Mouse (Mus musculus): ENCODE measurements around the gene Acot5. TPM values are rescaled to one million over a fixed set of nuclear protein-coding genes. Genes with fewer than 3 reads are reported as not detected.

Acot5 gene
- polyA plus RNA-seq (2017; shearing (Covaris generic)), result not detected

DNA sequence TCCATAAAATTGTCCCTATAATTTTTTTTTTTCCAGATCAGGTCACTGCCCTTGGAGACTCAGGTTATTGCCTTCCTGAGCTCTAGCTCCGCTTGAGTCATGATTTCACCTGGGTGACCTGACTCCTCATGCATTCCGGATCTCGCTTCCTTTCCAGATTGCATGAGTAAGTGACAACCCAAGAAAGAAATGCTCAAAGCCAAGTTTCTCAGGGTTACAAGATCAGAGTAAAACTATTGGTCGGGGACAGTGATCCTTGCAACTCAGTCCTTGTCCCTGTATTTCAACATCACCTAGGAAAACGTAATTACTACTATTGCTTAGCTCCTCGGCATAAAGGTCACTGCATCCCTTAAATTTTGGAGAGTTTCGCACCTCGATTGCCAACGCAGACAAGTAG is at the start of gene Acot5:
TSS of gene Acot5 (plus strand) at position 340 of the 400 bp plus-strand sequence.

DNA sequence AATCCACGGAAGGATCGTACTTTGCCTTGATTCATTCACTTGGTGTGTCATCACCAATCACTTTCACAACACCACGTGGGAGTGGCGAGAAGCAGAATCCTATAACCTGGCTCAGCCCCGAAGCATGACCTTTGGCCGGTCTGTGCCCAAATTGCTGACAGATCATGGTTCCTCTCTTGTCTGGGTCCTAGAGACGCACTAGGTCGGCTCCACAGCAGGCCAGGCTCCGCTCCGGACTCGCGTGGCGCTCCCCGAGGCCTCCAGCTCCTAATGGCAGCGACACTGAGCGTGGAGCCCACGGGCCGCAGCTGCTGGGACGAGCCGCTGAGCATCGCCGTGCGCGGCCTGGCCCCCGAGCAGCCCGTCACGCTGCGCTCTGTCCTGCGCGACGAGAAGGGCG is 30.9 kb upstream of the Acot5 start, which contains the start of gene Acot4:
TSS of gene Acot4 (plus strand) at position 139 of the 400 bp plus-strand sequence.

DNA sequence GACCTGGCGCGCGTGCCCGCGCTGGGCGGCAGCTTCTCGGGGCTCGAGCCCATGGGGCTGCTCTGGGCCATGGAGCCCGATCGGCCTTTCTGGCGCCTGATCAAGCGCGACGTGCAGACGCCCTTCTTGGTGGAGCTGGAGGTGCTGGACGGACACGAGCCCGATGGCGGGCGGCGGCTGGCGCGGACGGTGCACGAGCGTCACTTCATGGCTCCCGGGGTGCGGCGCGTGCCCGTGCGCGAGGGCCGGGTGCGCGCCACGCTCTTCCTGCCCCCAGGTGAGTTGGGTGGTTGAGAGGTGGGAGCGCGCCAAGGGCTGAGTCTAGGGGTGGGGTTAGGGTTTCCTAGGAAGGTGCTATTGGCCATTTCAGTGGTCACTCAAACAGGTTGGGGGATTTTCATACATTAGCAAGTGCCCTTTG is 30.4 kb upstream of the Acot5 start, which contains the start of gene Gm49366:
TSS of gene Gm49366 (plus strand) at position 245 of the 421 bp plus-strand sequence.

DNA sequence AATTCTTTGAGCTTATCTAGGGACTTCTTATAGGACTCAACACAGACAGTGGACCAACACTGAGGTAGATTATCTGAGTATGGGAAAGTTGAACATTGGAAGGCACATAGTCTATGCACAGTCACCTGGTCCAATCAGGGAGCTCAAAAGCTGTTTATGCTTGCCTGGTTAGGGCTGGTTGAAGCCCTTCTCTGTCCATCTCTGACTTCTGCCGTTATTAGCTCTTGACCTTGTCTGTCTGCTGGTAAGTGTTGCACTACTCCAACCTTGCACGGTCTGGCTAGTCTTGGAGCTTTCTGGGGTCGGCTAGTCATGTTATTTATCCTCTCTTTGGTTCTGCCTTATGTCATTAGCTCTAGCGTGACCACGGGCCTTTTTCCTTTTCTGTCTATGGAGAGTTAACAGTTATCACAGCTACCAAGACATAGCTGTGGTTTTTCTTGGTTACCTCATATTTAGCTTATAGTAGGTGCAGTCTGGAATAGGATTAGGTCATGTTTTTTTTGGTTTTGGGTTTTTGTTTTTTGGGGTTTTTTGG is 17.1 kb upstream of the Acot5 start, which contains the start of gene Acot3:
TSS of gene Acot3 (plus strand) at position 208 of the 538 bp plus-strand sequence.

DNA sequence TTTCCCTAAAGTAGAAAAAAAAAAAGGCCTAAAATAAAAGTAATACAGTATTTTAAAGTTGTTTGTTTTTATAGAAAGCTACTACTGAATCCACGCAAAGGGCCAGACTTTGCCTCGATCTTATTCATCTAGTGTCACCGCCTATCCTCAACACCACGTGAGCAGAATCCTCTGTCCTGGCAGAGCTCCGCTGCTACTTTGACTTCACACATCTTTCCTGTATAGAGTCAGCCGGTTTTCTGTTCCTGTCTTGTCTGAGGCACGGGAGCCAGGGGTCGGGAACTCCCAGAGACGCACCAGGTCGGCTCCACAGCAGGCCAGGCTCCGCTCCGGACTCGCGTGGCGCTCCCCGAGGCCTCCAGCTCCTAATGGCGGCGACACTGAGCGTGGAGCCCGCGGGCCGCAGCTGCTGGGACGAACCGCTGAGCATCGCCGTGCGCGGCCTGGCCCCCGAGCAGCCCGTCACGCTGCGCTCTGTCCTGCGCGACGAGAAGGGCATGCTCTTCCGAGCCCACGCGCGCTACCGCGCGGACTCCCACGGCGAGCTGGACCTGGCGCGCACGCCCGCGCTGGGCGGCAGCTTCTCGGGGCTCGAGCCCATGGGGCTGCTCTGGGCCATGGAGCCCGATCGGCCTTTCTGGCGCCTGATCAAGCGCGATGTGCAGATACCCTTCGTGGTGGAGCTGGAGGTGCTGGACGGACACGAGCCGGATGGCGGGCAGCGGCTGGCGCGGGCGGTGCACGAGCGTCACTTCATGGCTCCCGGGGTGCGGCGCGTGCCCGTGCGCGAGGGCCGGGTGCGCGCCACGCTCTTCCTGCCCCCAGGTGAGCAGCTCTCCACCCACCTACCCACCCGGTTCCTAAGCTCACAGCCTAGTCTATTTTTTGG is 31.7 kb downstream of the Acot5 start, which contains the start of gene Acot6:
TSS of gene Acot6 (plus strand) at position 51 of the 889 bp plus-strand sequence.

DNA sequence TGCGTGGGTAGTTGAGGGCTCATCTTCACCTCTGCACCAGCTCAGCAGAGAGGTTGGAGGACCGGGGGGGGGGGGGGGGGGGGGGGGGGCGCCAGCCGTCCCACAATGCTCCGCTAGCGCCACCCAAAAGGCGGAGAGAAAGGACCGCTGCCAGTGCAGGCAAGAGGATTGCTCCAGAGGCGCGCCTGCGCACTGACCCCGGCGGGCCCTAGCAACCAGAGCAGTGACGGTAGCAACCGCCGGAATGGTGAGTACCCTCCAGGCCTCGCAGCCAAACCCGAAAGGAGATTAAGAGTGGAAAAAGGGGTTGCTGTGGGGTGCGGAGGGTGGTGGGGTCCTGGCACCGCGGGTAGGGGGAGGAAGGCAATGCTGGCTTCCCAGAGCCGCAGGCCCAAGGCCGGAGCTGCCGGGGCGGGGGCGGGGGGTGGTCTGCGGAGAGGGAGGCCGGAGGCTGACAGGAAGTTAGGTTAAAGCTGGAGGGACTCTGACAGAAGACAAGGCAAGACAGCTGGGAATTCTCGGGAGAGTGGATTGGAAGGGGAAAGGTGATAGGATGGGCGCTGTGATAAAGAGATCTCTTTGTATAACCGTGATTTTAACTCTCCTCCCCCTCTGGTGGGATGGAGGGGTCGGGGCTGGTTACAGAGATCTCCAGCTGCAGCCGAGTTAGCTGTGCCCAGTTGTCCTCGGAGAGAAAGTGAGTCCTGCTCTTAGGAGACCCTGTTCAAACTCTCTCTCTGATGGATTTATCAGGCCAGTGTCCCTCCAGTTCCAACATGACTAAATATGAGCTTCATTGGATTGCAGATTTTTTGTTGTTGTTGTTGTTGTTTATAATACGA is 45.2 kb downstream of the Acot5 start, which contains the start of gene Dnal1:
TSS of gene Dnal1 (plus strand) at position 214 of the 842 bp plus-strand sequence.

Other genes with a start within 250 kb of the Acot5 start
- gene Numb, start 147.4 kb upstream of the Acot5 start, polyA plus RNA-seq (2017; shearing (Covaris generic)), result 40.4 TPM
- 29.5 TPM for gene Riox1, start 118.7 kb upstream of the Acot5 start, polyA plus RNA-seq (2017; shearing (Covaris generic))
- gene Heatr4, start 84.5 kb upstream of the Acot5 start, polyA plus RNA-seq (2017; shearing (Covaris generic)), result 0.21 TPM
- 9.7 TPM for gene Acot2, start 81.5 kb upstream of the Acot5 start, polyA plus RNA-seq (2017; shearing (Covaris generic))
- 0.66 TPM for gene Acot1, start 59.8 kb upstream of the Acot5 start, polyA plus RNA-seq (2017; shearing (Covaris generic))
- gene Acot4, start 30.9 kb upstream of the Acot5 start, polyA plus RNA-seq (2017; shearing (Covaris generic)), result 0.85 TPM
- not detected for gene Gm49366, start 30.4 kb upstream of the Acot5 start, polyA plus RNA-seq (2017; shearing (Covaris generic))
- gene Acot3, start 17.2 kb upstream of the Acot5 start, polyA plus RNA-seq (2017; shearing (Covaris generic)), result 0.40 TPM
- 1.3 TPM for gene Acot6, start 31.3 kb downstream of the Acot5 start, polyA plus RNA-seq (2017; shearing (Covaris generic))
- gene Dnal1, start 45.0 kb downstream of the Acot5 start, polyA plus RNA-seq (2017; shearing (Covaris generic)), result 0.73 TPM
- not detected for gene Pnma1, start 79.2 kb downstream of the Acot5 start, polyA plus RNA-seq (2017; shearing (Covaris generic))
- 144 TPM for gene Elmsan1, start 149.6 kb downstream of the Acot5 start, polyA plus RNA-seq (2017; shearing (Covaris generic))
- 19.5 TPM for gene Ptgr2, start 215.9 kb downstream of the Acot5 start, polyA plus RNA-seq (2017; shearing (Covaris generic))
- 66.2 TPM for gene Zfp410, start 247.5 kb downstream of the Acot5 start, polyA plus RNA-seq (2017; shearing (Covaris generic))

All from effector memory CD4-positive, alpha-beta T cell, adult 7 months (primary cell).